Mouse (Mus musculus): ENCODE data around the gene Zfp993.
"Not testable (repeated sequence)": the region's sequence is repeated elsewhere in the genome, so short reads cannot be mapped to it uniquely, and the experiment has no call there.

The Zfp993 gene

DNA sequence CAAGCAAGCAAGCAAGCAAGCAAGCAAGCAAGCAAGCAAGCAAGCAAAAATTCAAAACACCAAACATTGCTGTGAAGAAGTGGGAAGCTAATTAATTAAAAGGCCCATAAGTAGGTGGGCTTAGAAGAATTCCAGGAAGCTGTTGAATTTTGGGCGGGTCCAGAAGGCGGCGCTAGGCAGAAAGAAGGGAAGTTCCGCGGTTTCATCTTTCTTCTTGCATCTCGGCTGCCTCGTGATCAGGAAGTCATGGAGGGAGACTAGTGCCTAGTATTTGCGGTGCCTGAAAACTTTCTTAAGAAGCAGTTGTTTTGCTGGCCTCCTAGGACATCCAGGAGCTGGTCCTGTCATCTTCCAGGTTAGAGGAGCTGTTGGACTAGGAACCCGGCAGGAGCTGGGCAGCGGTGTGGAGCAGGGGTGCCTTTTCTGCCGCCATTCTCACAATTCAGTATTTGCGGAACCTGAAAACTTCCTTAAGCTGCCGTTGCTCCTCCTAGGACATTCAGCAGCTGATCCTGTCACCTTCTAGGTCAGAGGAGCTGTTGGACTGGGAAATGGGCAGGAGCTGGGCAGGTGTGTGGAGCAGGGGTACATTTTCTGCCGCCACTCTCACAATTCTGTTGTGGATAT is at the start of gene Zfp993:
Zfp993 (plus strand) TSS at position 188 of the 627 bp plus-strand sequence.
- not testable (repeated sequence) for DNase-seq (ENCODE audit: inconsistent ontology term)

DNA sequence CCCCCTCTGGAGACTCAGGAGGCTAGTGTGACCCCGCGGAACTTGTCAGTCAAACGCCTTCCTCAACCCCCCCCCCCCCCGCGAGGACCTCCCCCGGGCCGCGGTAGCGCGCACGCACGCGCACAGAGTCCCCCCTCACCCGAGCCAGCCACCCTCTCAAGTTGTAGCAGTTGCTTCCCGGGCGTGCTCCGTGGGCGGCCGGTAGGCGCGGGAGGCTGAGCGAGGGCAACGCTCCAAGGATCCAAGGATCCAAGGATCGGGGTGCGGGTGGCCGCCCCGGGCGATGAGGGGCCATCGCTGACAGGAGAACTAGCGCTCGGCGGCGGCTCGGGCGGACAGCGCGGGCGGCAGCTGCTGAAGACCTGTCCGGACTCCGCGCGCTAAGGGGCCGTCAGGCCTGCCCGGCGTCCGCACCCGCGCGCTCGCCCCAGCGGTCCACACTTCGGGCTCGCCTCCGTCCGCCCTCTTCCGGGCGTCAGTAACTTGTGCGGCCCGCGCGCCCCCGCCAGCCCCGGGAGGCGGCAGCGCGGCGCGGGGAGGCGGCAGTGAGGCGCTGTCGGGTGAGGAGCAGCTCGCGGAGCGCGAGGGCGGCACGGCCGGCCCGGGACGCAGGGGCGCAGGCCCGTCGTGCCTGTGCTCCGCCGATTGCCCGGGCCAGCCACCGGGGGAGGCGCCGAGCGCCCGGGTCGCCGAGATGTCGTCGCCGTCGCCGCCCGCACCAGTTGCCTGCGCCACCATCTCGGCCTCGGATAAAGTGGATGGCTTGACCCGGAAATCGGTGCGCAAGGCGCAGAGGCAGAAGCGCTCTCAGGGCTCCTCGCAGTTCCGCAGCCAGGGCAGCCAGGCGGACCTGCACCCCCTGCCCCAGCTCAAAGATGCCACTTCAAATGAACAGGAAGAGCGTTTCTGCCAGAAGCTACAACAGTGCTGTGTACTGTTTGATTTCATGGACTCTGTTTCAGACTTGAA is 30.6 kb upstream of the Zfp993 start:
- DNase-seq (ENCODE audit: inconsistent ontology term), result not testable (repeated sequence)

GRCm38 (mm10) chr4:146603578-146604399 is 7.0 kb upstream of the Zfp993 start:
- DNase-seq (ENCODE audit: inconsistent ontology term), result not testable (repeated sequence)

- DNase-seq (ENCODE audit: inconsistent ontology term), result not testable (repeated sequence)
Measured at GRCm38 (mm10) chr4:146644367-146644766, 33.6 kb downstream of the Zfp993 start.

GRCm38 (mm10) chr4:146649641-146650040 is 38.9 kb downstream of the Zfp993 start:
- not testable (repeated sequence) for DNase-seq (ENCODE audit: inconsistent ontology term)

DNA sequence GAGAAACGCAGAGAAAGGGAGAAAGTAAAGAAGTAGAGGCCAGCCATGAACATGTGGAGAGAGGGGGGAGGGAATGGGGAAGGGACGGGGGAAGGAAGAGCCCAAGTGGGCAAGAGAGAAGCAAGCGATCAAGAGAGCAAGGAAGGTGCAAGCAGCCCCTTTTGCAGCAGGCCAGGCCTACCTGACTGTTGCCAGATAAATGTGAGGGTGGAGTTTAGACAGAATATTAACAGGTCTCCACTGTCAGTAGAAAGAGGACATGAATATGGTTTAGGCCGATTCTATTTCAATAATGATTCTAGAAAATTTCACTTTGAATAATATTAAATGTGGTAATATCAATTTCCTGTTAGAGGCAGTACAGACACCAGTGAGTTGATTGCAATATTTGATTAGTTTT is 39.4 kb downstream of the Zfp993 start:
- DNase-seq (ENCODE audit: inconsistent ontology term), result not testable (repeated sequence)

DNA sequence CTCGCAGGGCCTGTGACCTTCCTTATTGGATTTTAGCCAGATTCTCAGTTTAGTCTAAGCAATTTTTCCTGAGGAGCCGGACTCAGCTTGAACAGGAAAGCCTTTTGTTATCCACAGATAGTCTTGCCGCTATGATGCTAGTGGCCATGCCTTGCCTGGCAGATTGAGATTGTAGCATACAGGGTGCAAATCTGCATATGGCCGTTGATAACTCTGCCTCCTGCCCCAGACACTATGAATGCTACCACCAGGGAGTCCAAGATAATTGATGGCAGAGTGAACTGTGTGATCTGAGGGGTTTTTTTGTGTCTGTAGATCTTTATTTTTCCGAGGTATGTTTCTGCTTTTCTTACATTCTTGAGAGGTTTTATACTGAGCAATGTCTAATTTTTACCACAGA is 39.9 kb downstream of the Zfp993 start:
- not testable (repeated sequence) for DNase-seq (ENCODE audit: inconsistent ontology term)
